Mouse (Mus musculus): Measurements from ENCODE around the gene Ino80e. TPM values are rescaled to one million over a fixed set of nuclear protein-coding genes. Genes with fewer than 3 reads are reported as not detected.
A peak's percentile ranks its signal among the peaks of the same experiment; 100 is the strongest.

Ino80e gene
- total and polyA plus RNA-seq, 2 experiments from 2014 or later: 62.8 to 102 TPM

GRCm38 (mm10) chr7:126888852-126889251 lies 26.7 kb upstream of the Ino80e start:
- Histone ChIP-seq H3K27ac (ENCODE audit: low read depth, low read length) (no peak overlapping the region), H3K4me1 (ENCODE audit: insufficient read depth) (0 out of 2 replicates have a peak, but pooled peaks cover 2% of the 10 kb centered on the region), H3K4me2 (ENCODE audit: low read depth) (no peak overlapping the region), H3K4me3 (ENCODE audit: low read depth, low read length) (no peak overlapping the region), H3K36me3 (ENCODE audit: insufficient read depth) (0 out of 2 replicates have a peak, but pooled peaks cover 8% of the 10 kb centered on the region), H3K9ac (no peak overlapping the region), H3K27me3 (ENCODE audit: insufficient read depth, low read length) (no peaks in the 10 kb centered on the region), H3K9me3 (ENCODE audit: low read length) (no peaks in the 10 kb centered on the region)
- no peak for DNase-seq
- peak; percentile 45 for TF ChIP-seq CTCF (IDR thresholded peaks at IDR 0.05; ENCODE audit: low read depth)
- WGBS: 54% methylated on average over 7 of the region's 7 CpGs
- ATAC-seq: no peak

- no peak overlapping the region for H3K4me2 ChIP-seq (ENCODE audit: low read depth)
- no peak overlapping the region for H3K4me3 ChIP-seq (ENCODE audit: low read depth, low read length)
- no peaks in the 10 kb centered on the region for H3K27me3 ChIP-seq (ENCODE audit: insufficient read depth, low read length)
- no peaks in the 10 kb centered on the region for H3K9me3 ChIP-seq (ENCODE audit: low read length)
- TF ChIP-seq CTCF (IDR thresholded peaks at IDR 0.05; ENCODE audit: low read depth): no peak
- no peak for ATAC-seq
- DNase-seq: no peak
- H3K9ac ChIP-seq: no peak overlapping the region
- H3K36me3 ChIP-seq (ENCODE audit: insufficient read depth): 0 out of 2 replicates have a peak, but pooled peaks cover 8% of the 10 kb centered on the region
- peaks cover 13% of the 10 kb centered on the region for H3K4me1 ChIP-seq (ENCODE audit: insufficient read depth)
- no peak overlapping the region for H3K27ac ChIP-seq (ENCODE audit: low read depth, low read length)
- 93% methylated on average over 5 of the region's 5 CpGs for WGBS
Observed at GRCm38 (mm10) chr7:126887281-126887680, 25.1 kb upstream of the Ino80e start.

GRCm38 (mm10) chr7:126884286-126885164 lies 22.3 kb upstream of the Ino80e start, which contains the start of gene Taok2:
Taok2 (minus strand) TSS chr7:126884703.
- Histone ChIP-seq H3K4me1 (ENCODE audit: insufficient read depth) (peaks cover 26% of the 10 kb centered on the region), H3K27ac (ENCODE audit: low read depth, low read length) (peak within 1 kb of the TSS; percentile 97), H3K4me2 (ENCODE audit: low read depth) (peak within 1 kb of the TSS; percentile 98), H3K4me3 (ENCODE audit: low read depth, low read length) (peak within 1 kb of the TSS; percentile 81), H3K9me3 (ENCODE audit: low read length) (no peaks in the 10 kb centered on the region), H3K9ac (peak within 1 kb of the TSS; percentile 96), H3K36me3 (ENCODE audit: insufficient read depth) (peaks cover 11% of the 10 kb centered on the region), H3K27me3 (ENCODE audit: insufficient read depth, low read length) (no peaks in the 10 kb centered on the region)
- WGBS: under 1% methylated on average over 56 of the region's 56 CpGs
- DNase-seq (peak; percentile 99), ATAC-seq (peak; percentile 98)
- TF ChIP-seq CTCF (IDR thresholded peaks at IDR 0.05; ENCODE audit: low read depth): 0 out of 2 replicates have a peak, but pooled peaks have one; percentile 25

GRCm38 (mm10) chr7:126883731-126884181 lies 21.6 kb upstream of the Ino80e start:
- WGBS: 0% methylated on average over 14 of the region's 15 CpGs
- ATAC-seq (no peak), DNase-seq (no peak)
- Histone ChIP-seq H3K9ac (peak overlapping the region; percentile 96), H3K36me3 (ENCODE audit: insufficient read depth) (peaks cover 19% of the 10 kb centered on the region), H3K27ac (ENCODE audit: low read depth, low read length) (peak overlapping the region; percentile 97), H3K4me3 (ENCODE audit: low read depth, low read length) (peak overlapping the region; percentile 81), H3K4me1 (ENCODE audit: insufficient read depth) (peaks cover 26% of the 10 kb centered on the region), H3K4me2 (ENCODE audit: low read depth) (peak overlapping the region; percentile 98), H3K27me3 (ENCODE audit: insufficient read depth, low read length) (no peaks in the 10 kb centered on the region), H3K9me3 (ENCODE audit: low read length) (no peaks in the 10 kb centered on the region)
- TF ChIP-seq CTCF (IDR thresholded peaks at IDR 0.05; ENCODE audit: low read depth): no peak

- DNase-seq (no peak), ATAC-seq (no peak)
- Histone ChIP-seq H3K4me1 (ENCODE audit: insufficient read depth) (peaks cover 26% of the 10 kb centered on the region), H3K9ac (0 out of 2 replicates have a peak overlapping the region, but pooled peaks have one; percentile 18), H3K9me3 (ENCODE audit: low read length) (no peaks in the 10 kb centered on the region), H3K27ac (ENCODE audit: low read depth, low read length) (no peak overlapping the region), H3K4me3 (ENCODE audit: low read depth, low read length) (no peak overlapping the region; the same call in 1 of the 2 replicates), H3K27me3 (ENCODE audit: insufficient read depth, low read length) (no peaks in the 10 kb centered on the region), H3K4me2 (ENCODE audit: low read depth) (no peak overlapping the region), H3K36me3 (ENCODE audit: insufficient read depth) (peaks cover 44% of the 10 kb centered on the region)
- WGBS: 81% methylated on average over 6 of the region's 6 CpGs
- TF ChIP-seq CTCF (IDR thresholded peaks at IDR 0.05; ENCODE audit: low read depth): no peak
Observed at GRCm38 (mm10) chr7:126881040-126881439, 18.9 kb upstream of the Ino80e start.

GRCm38 (mm10) chr7:126877239-126877638 lies 15.1 kb upstream of the Ino80e start:
- 100% methylated on average over 1 of the region's 1 CpGs for WGBS
- Histone ChIP-seq H3K36me3 (ENCODE audit: insufficient read depth) (peaks cover 82% of the 10 kb centered on the region), H3K4me1 (ENCODE audit: insufficient read depth) (peaks cover 12% of the 10 kb centered on the region), H3K27ac (ENCODE audit: low read depth, low read length) (no peak overlapping the region), H3K9ac (no peak overlapping the region), H3K9me3 (ENCODE audit: low read length) (no peaks in the 10 kb centered on the region), H3K4me2 (ENCODE audit: low read depth) (no peak overlapping the region), H3K27me3 (ENCODE audit: insufficient read depth, low read length) (no peaks in the 10 kb centered on the region), H3K4me3 (ENCODE audit: low read depth, low read length) (no peak overlapping the region)
- DNase-seq: no peak
- no peak for ATAC-seq
- TF ChIP-seq CTCF (IDR thresholded peaks at IDR 0.05; ENCODE audit: low read depth): no peak

GRCm38 (mm10) chr7:126870520-126870891 lies 8.3 kb upstream of the Ino80e start:
- ATAC-seq: no peak
- no peaks in the 10 kb centered on the region for H3K9me3 ChIP-seq (ENCODE audit: low read length)
- no peak overlapping the region for H3K4me2 ChIP-seq (ENCODE audit: low read depth)
- H3K27me3 ChIP-seq (ENCODE audit: insufficient read depth, low read length): no peaks in the 10 kb centered on the region
- no peak overlapping the region for H3K9ac ChIP-seq
- no peak for DNase-seq
- no peak overlapping the region for H3K27ac ChIP-seq (ENCODE audit: low read depth, low read length)
- no peaks in the 10 kb centered on the region for H3K4me1 ChIP-seq (ENCODE audit: insufficient read depth)
- TF ChIP-seq CTCF (IDR thresholded peaks at IDR 0.05; ENCODE audit: low read depth): no peak
- no peak overlapping the region for H3K4me3 ChIP-seq (ENCODE audit: low read depth, low read length)
- WGBS: 100% methylated on average over 2 of the region's 2 CpGs
- peaks cover 99% of the 10 kb centered on the region for H3K36me3 ChIP-seq (ENCODE audit: insufficient read depth)

All from forebrain, postnatal 0 days (tissue).